Mouse (Mus musculus) CH12.LX (cell line): ENCODE measurements at regions not wholly inside any gene's neighbourhood (a gene's known extent, or its start where the extent isn't known, plus 50 kb on each side); places are given as distances from the start of the nearest gene placed in this dataset.

Source experiments
- DNase-seq: peaks from one replicate; pipeline ENCODE4 v3.0.0-alpha.2; 2013; ENCODE audit errors: extremely low read depth
- H3K27ac ChIP-seq: 2 replicates; pipeline ENCODE4 v1.5.1; 2012; ENCODE audit warnings: low read depth, mild to moderate bottlenecking, control low read depth, moderate library complexity; ENCODE audit not compliant: insufficient read depth
- H3K27me3 ChIP-seq: replicated peaks from 2 replicates; pipeline ENCODE3; 2012; ENCODE audit warnings: inconsistent platforms
- H3K36me3 ChIP-seq, 2 experiments: replicated peaks in 1 of 2; 2 replicates each; pipeline versions ENCODE3 to v1.6.1; 2012; ENCODE audit warnings: inconsistent platforms in 1 of 2, low read length in 1 of 2, mild to moderate bottlenecking in 1 of 2, mixed read lengths in 1 of 2, moderate library complexity in 1 of 2; ENCODE audit not compliant: control insufficient read depth in 1 of 2, insufficient read depth in 1 of 2
- H3K4me1 ChIP-seq, 2 experiments: 2 replicates each; pipeline ENCODE4 v1.6.1; 2012; ENCODE audit warnings: inconsistent platforms in 1 of 2, moderate library complexity in 1 of 2; ENCODE audit not compliant: insufficient read depth in 2 of 2, control insufficient read depth in 1 of 2
- H3K4me2 ChIP-seq: 2 replicates; pipeline ENCODE4 v1.6.1; 2012; ENCODE audit warnings: low read depth, mild to moderate bottlenecking, control low read depth; ENCODE audit not compliant: poor library complexity, insufficient read depth, severe bottlenecking
- H3K4me3 ChIP-seq, 3 experiments: fragments of 150-350 bp in 1 of 3; sonication (generic) in 1 of 3; replicated peaks in 1 of 3; 2 replicates each; pipeline versions ENCODE3 to v1.5.1; 2011 to 2012; ENCODE audit warnings: low read depth in 2 of 3, low read length in 2 of 3, mild to moderate bottlenecking in 2 of 3, moderate library complexity in 2 of 3, control low read depth in 1 of 3, improper control_type of control experiment in 1 of 3, inconsistent platforms in 1 of 3, mixed read lengths in 1 of 3; ENCODE audit not compliant: poor library complexity in 1 of 3
- H3K79me2 ChIP-seq: replicated peaks from 2 replicates; pipeline ENCODE4 v1.6.1; 2012; ENCODE audit warnings: mild to moderate bottlenecking, moderate library complexity; ENCODE audit not compliant: control insufficient read depth, poor library complexity, insufficient read depth, severe bottlenecking; ENCODE audit errors: extremely low read depth
- H3K9ac ChIP-seq: 2 replicates; pipeline ENCODE4 v1.6.1; 2012; ENCODE audit warnings: low read depth, mild to moderate bottlenecking, control low read depth, moderate library complexity; ENCODE audit not compliant: insufficient read depth
- H3K9me3 ChIP-seq: replicated peaks from 2 replicates; pipeline ENCODE3; 2012; ENCODE audit warnings: low read length, inconsistent platforms, mixed read lengths
- CHD1 ChIP-seq: IDR thresholded peaks from 2 replicates; pipeline ENCODE4 v1.6.1; 2012; ENCODE audit warnings: low read depth, low read length, improper control_type of control experiment, inconsistent platforms
- CTCF ChIP-seq, 2 experiments: IDR thresholded peaks in 1 of 2; conservative IDR thresholded peaks in 1 of 2; 2 replicates each; pipeline ENCODE4 v1.5.1; 2011 to 2012; ENCODE audit warnings: low read depth in 2 of 2, low read length in 2 of 2, improper control_type of control experiment in 1 of 2, inconsistent platforms in 1 of 2, mild to moderate bottlenecking in 1 of 2, moderate library complexity in 1 of 2
- E2F4 ChIP-seq: IDR thresholded peaks from 2 replicates; pipeline ENCODE4 v1.6.1; 2011; ENCODE audit warnings: low read depth, low read length, improper control_type of control experiment; ENCODE audit not compliant: insufficient replicate concordance
- EP300 ChIP-seq: IDR thresholded peaks from 2 replicates; pipeline ENCODE4 v1.6.1; 2011; ENCODE audit warnings: low read length, improper control_type of control experiment
- ETS1 ChIP-seq: conservative IDR thresholded peaks from 2 replicates; pipeline ENCODE4 v1.6.1; 2012; ENCODE audit warnings: low read depth, mild to moderate bottlenecking, inconsistent platforms, low read length, improper control_type of control experiment, moderate library complexity
- IRF4 ChIP-seq: IDR thresholded peaks from 2 replicates; pipeline ENCODE4 v1.6.1; 2014; ENCODE audit warnings: low read depth, mild to moderate bottlenecking, inconsistent platforms, low read length, improper control_type of control experiment
- JUN ChIP-seq: IDR thresholded peaks from 2 replicates; pipeline ENCODE4 v1.6.1; 2011; ENCODE audit warnings: low read depth, mild to moderate bottlenecking, low read length, improper control_type of control experiment, moderate library complexity; ENCODE audit not compliant: insufficient read depth
- JUND ChIP-seq: conservative IDR thresholded peaks from 2 replicates; pipeline ENCODE4 v1.6.1; 2011; ENCODE audit warnings: low read depth, low read length, improper control_type of control experiment
- MAZ ChIP-seq: IDR thresholded peaks from 2 replicates; pipeline ENCODE4 v1.6.1; 2012; ENCODE audit warnings: low read depth, mild to moderate bottlenecking, inconsistent platforms, low read length, improper control_type of control experiment, moderate library complexity
- MEF2A ChIP-seq: IDR thresholded peaks from 2 replicates; pipeline ENCODE4 v1.6.1; 2014; ENCODE audit warnings: low read depth, mild to moderate bottlenecking, inconsistent platforms, low read length, improper control_type of control experiment, borderline replicate concordance
- MXI1 ChIP-seq: IDR thresholded peaks from 2 replicates; pipeline ENCODE4 v1.6.1; 2011; ENCODE audit warnings: mild to moderate bottlenecking, low read depth, low read length, improper control_type of control experiment
- MYC ChIP-seq: IDR thresholded peaks from 2 replicates; pipeline ENCODE4 v1.6.1; 2011; ENCODE audit warnings: low read depth, mild to moderate bottlenecking, improper control_type of control experiment, low read length
- PAX5 ChIP-seq: IDR thresholded peaks from 2 replicates; pipeline ENCODE4 v1.6.1; 2012; ENCODE audit warnings: low read length, inconsistent platforms, mixed read lengths
- POLR2AphosphoS2 ChIP-seq: IDR thresholded peaks from 2 replicates; pipeline ENCODE4 v1.6.1; 2011; ENCODE audit warnings: low read depth, low read length, improper control_type of control experiment
- RAD21 ChIP-seq: IDR thresholded peaks from 2 replicates; pipeline ENCODE4 v1.6.1; 2011; ENCODE audit warnings: low read depth, mild to moderate bottlenecking, low read length, improper control_type of control experiment, moderate library complexity
- RCOR1 ChIP-seq: conservative IDR thresholded peaks from 2 replicates; pipeline ENCODE4 v1.6.1; 2012; ENCODE audit warnings: low read depth, mild to moderate bottlenecking, inconsistent platforms, low read length, improper control_type of control experiment
- SIN3A ChIP-seq: IDR thresholded peaks from 2 replicates; pipeline ENCODE4 v1.6.1; 2012; ENCODE audit warnings: low read length, improper control_type of control experiment, inconsistent platforms
- SMC3 ChIP-seq: IDR thresholded peaks from 2 replicates; pipeline ENCODE4 v1.6.1; 2011; ENCODE audit warnings: low read depth, low read length, improper control_type of control experiment
- TBP ChIP-seq: conservative IDR thresholded peaks from 2 replicates; pipeline ENCODE4 v1.6.1; 2011; ENCODE audit warnings: low read depth, low read length, improper control_type of control experiment
- ZKSCAN1 ChIP-seq: IDR thresholded peaks from 2 replicates; pipeline ENCODE4 v1.6.1; 2012; ENCODE audit warnings: low read depth, inconsistent platforms, low read length, improper control_type of control experiment, borderline replicate concordance
- ZNF384 ChIP-seq: IDR thresholded peaks from 2 replicates; pipeline ENCODE4 v1.6.1; 2012; ENCODE audit warnings: low read depth, low read length, improper control_type of control experiment, inconsistent platforms
- dilution Hi-C: fragments of 300-500 bp; cut with MboI; formaldehyde crosslinking; loops from 2 replicates; pipeline ENCODE4 v1.14.3; 2020; ENCODE audit warnings: low sequenced_read_pairs; ENCODE audit not compliant: extremely low pct_unique_long_range_greater_than_20kb, extremely low pct_ligation_motif_present
- in situ Hi-C: fragments of 300-500 bp; cut with MboI; formaldehyde crosslinking; loops from 3 replicates; pipeline ENCODE4 v1.14.3; 2019; ENCODE audit warnings: low sequenced_read_pairs, low pct_ligation_motif_present, low pct_unique_long_range_greater_than_20kb, mixed read lengths

DNA sequence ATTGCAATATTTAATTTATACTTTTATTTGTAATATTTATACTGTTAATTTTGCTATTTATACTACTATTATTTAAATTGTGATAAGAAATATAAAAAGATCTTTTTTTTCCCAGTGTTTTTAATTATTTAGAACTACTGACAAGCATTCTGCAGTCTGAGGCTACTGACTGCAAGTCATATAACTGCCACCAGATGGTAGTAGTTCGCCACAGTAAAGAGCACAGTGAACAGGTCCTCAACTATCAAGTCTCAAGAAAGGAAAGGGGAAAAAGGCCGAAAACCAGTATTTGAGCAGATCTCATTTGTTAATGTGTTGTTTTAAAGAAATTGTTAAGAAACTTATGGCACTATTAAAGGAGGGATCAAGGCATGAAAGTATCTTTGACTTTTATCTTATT, 289.6 kb upstream of the Kcnh7 start:
- in situ Hi-C loops: no loop called here
- no peak overlapping the region for H3K9ac ChIP-seq
- peak; percentile 79 for TF ChIP-seq SMC3
- peak; percentile 89 for TF ChIP-seq RAD21
- TF ChIP-seq CTCF (conservative IDR thresholded peaks at IDR 0.05 in 1 of 2, IDR thresholded peaks at IDR 0.05 in 1 of 2; ENCODE audit: low read depth in 2 of 2, low read length in 2 of 2): peak; percentile 21 to 79; a peak in 2 of 4 replicates
- TF ChIP-seq ZNF384: no peak
- TF ChIP-seq, all 38 proteins: peak for 3
- dilution Hi-C loops: no loop called here
- Histone ChIP-seq H3K4me2 (no peak overlapping the region), H3K79me2 (no peaks in the 10 kb centered on the region), H3K9me3 (no peaks in the 10 kb centered on the region), H3K27ac (no peak overlapping the region), H3K27me3 (no peaks in the 10 kb centered on the region), H3K4me1 (no peaks in the 10 kb centered on the region), H3K36me3 (no peaks in the 10 kb centered on the region), H3K4me3 (no peak overlapping the region)
- peak; percentile 67 for DNase-seq

DNA sequence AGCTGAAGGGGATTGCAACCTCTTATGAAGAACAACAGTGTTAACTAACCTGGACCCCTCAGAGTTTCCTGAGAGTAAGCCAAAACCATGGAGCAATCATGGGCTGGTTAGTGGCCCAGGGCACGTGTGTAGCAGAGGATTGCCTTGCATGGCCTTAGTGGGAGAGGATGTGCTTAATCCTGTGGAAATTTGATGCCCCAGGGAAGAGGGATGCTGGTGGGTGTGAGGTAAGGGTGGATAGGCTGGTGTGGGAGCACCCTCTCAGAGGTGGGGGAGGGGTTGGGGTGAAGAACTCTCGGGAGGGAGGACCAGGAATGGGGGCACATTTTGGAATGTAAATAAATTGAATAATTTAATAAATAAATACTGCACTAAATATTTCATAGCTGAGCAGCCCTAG, 288.2 kb upstream of the Kcnh7 start:
- in situ Hi-C loops: no loop called here

DNA sequence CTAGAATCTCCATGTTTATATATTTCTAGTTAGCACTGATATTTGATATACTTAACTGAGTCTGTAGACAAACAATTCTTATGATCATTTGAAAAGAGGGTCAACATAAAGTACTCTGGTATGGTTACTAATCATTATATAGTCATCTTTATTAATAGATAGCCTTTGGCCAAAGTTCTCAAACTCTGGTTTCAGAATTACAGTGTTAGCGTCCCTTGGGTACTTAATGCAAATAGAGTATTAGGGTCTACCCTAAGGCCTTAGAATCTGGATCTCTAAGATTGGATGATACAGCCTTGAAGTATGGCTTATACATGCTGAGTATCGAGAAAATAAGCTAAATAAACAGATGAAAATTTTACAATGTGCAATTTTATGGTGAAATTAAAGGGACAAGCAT, 275.0 kb upstream of the Kcnh7 start:
- Histone ChIP-seq H3K4me3 (no peak overlapping the region), H3K4me1 (peaks cover 4 to 30% of the 10 kb centered on the region in 2 experiments), H3K9ac (no peak overlapping the region), H3K4me2 (no peak overlapping the region; the same call in 1 of the 2 replicates), H3K9me3 (no peaks in the 10 kb centered on the region), H3K79me2 (no peaks in the 10 kb centered on the region), H3K36me3 (no peaks in the 10 kb centered on the region), H3K27me3 (no peaks in the 10 kb centered on the region), H3K27ac (no peak overlapping the region)
- DNase-seq: peak; percentile 65
- dilution Hi-C loops (no loop called here), in situ Hi-C loops (no loop called here)
- TF ChIP-seq EP300: peak; percentile 84
- TF ChIP-seq MEF2A: peak; percentile 89
- no peak for TF ChIP-seq TBP
- TF ChIP-seq MYC: 0 out of 2 replicates have a peak, but pooled peaks have one; percentile 8
- no peak for TF ChIP-seq E2F4
- peak; percentile 90 for TF ChIP-seq IRF4
- peak; percentile 31; the same call in 1 of the 2 replicates for TF ChIP-seq SIN3A
- TF ChIP-seq ETS1: peak; percentile 47; the same call in 1 of the 2 replicates
- TF ChIP-seq JUN: peak; percentile 71
- no peak for TF ChIP-seq ZKSCAN1
- TF ChIP-seq SMC3: no peak
- TF ChIP-seq CHD1: 0 out of 2 replicates have a peak, but pooled peaks have one; percentile 37
- TF ChIP-seq RCOR1: 0 out of 2 replicates have a peak, but pooled peaks have one; percentile 62
- TF ChIP-seq JUND: peak; percentile 79

More for the DNA sequence above, 288.2 kb upstream of the Kcnh7 start:
- no peaks in the 10 kb centered on the region for H3K4me1 ChIP-seq
- no peaks in the 10 kb centered on the region for H3K79me2 ChIP-seq
- no peak overlapping the region for H3K4me2 ChIP-seq
- H3K4me3 ChIP-seq: no peak overlapping the region
- dilution Hi-C loops: no loop called here
- no peak overlapping the region for H3K27ac ChIP-seq
- H3K9me3 ChIP-seq: no peaks in the 10 kb centered on the region
- DNase-seq: no peak
- H3K36me3 ChIP-seq: no peaks in the 10 kb centered on the region
- H3K27me3 ChIP-seq: no peaks in the 10 kb centered on the region
- TF ChIP-seq EP300 (no peak), ZNF384 (no peak), E2F4 (no peak), CHD1 (no peak), SMC3 (no peak), POLR2AphosphoS2 (no peak), PAX5 (no peak), RAD21 (no peak), MAZ (no peak), MXI1 (no peak)
- no peak overlapping the region for H3K9ac ChIP-seq
